Mouse (Mus musculus) kidney, adult 2 months (tissue): ENCODE data around the gene Itgb7.

Experiments
- CTCF ChIP-seq: fragments of 200-500 bp; conservative IDR thresholded peaks from 2 replicates; pipeline ENCODE4 v1.5.1; 2011; ENCODE audit warnings: low read depth, mild to moderate bottlenecking, control low read depth, low read length, moderate library complexity, mixed read lengths; ENCODE audit not compliant: insufficient read depth, insufficient read length
- POLR2A ChIP-seq: fragments of 200-500 bp; IDR thresholded peaks from one replicate; pipeline ENCODE4 v1.6.1; 2011; ENCODE audit warnings: low read depth, low read length, control low read depth

- TF ChIP-seq POLR2A (no peak), CTCF (no peak)
These were observed 19.8 kb downstream of the Itgb7 start for GRCm38 (mm10) chr15:102211895-102212294.
